Mouse (Mus musculus) forebrain, embryonic 12.5 days (tissue): ENCODE measurements around the gene Fmnl1. TPM values are rescaled to one million over a fixed set of nuclear protein-coding genes. Genes with fewer than 3 reads are reported as not detected.
A peak's percentile ranks its signal among the peaks of the same experiment; 100 is the strongest.

Experiments used
- ATAC-seq: fragments of 200-750 bp; cut with Nextera tagmentation; 2 replicates; pipeline ENCODE4 v1.8.0; 2017; ENCODE audit warnings: moderate TSS enrichment; ENCODE audit not compliant: low FRiP score
- H3K27ac ChIP-seq: fragments of 300-500 bp; sonication (generic); 2 replicates; pipeline ENCODE4 v1.5.1; 2016; ENCODE audit warnings: mild to moderate bottlenecking
- H3K27me3 ChIP-seq: fragments of 300-500 bp; sonication (generic); 2 replicates; pipeline ENCODE4 v1.6.1; 2016; ENCODE audit warnings: mild to moderate bottlenecking
- H3K36me3 ChIP-seq: fragments of 300-500 bp; sonication (generic); replicated peaks from 2 replicates; pipeline ENCODE4 v1.6.1; 2016; ENCODE audit warnings: mild to moderate bottlenecking
- H3K4me1 ChIP-seq: fragments of 300-500 bp; sonication (generic); 2 replicates; pipeline ENCODE4 v1.6.1; 2016
- H3K4me2 ChIP-seq: fragments of 300-500 bp; sonication (generic); 2 replicates; pipeline ENCODE4 v1.6.1; 2016; ENCODE audit warnings: mild to moderate bottlenecking, moderate library complexity
- H3K4me3 ChIP-seq: fragments of 300-500 bp; sonication (generic); replicated peaks from 2 replicates; pipeline ENCODE4 v1.5.1; 2016; ENCODE audit warnings: mild to moderate bottlenecking
- H3K9ac ChIP-seq: fragments of 300-500 bp; sonication (generic); 2 replicates; pipeline ENCODE4 v1.6.1; 2016; ENCODE audit warnings: mild to moderate bottlenecking
- H3K9me3 ChIP-seq: fragments of 300-500 bp; sonication (generic); 2 replicates; pipeline ENCODE4 v1.6.1; 2016
- WGBS: fragments of 180-500 bp; shearing (Covaris S2); methylation state at CpG from one replicate; pipeline ENCODE4 v1.1.7; 2016; 5-methylcytosine and 5-hydroxymethylcytosine counted together
- polyA plus RNA-seq: library from polyadenylated mRNA; unstranded; fragments of >200 nt; fragmentation: Nextera tagmentation; extraction: Ambion mirVana; gene quantifications from 2 replicates; pipeline ENCODE4 v1.2.1, GENCODE M21; 2016

Fmnl1 gene
- polyA plus RNA-seq, 1 experiment from 2014 or later, result 1.1 TPM

- peak; percentile 80 for ATAC-seq
- Histone ChIP-seq H3K27ac (peak overlapping the region; percentile 72), H3K9me3 (no peaks in the 10 kb centered on the region), H3K36me3 (peaks cover 11% of the 10 kb centered on the region), H3K4me3 (0 out of 2 replicates have a peak overlapping the region, but pooled peaks have one; percentile 9), H3K9ac (peak overlapping the region; percentile 30; the same call in 1 of the 2 replicates), H3K4me2 (peak overlapping the region; percentile 39), H3K27me3 (no peaks in the 10 kb centered on the region), H3K4me1 (peaks cover 31% of the 10 kb centered on the region)
- WGBS, result 35% methylated on average over 8 of the region's 8 CpGs
Measured at GRCm38 (mm10) chr11:103142441-103143182, 28.3 kb upstream of the Fmnl1 start.

- H3K27me3 ChIP-seq, result no peaks in the 10 kb centered on the region
- 47% methylated on average over 12 of the region's 12 CpGs for WGBS
- H3K4me2 ChIP-seq, result no peak overlapping the region
- peaks cover 2% of the 10 kb centered on the region; the same call in 1 of the 2 replicates for H3K36me3 ChIP-seq
- no peak overlapping the region for H3K4me3 ChIP-seq
- no peak overlapping the region for H3K27ac ChIP-seq
- H3K9me3 ChIP-seq, result no peaks in the 10 kb centered on the region
- H3K4me1 ChIP-seq, result peaks cover 31% of the 10 kb centered on the region
- no peak for ATAC-seq
- H3K9ac ChIP-seq, result no peak overlapping the region
Measured at GRCm38 (mm10) chr11:103144309-103145285, 26.3 kb upstream of the Fmnl1 start.

- no peaks in the 10 kb centered on the region for H3K9me3 ChIP-seq
- H3K4me3 ChIP-seq, result no peak overlapping the region
- H3K4me2 ChIP-seq, result no peak overlapping the region
- 89% methylated on average over 4 of the region's 4 CpGs for WGBS
- no peaks in the 10 kb centered on the region for H3K27me3 ChIP-seq
- H3K9ac ChIP-seq, result no peak overlapping the region
- ATAC-seq, result no peak
- no peaks in the 10 kb centered on the region for H3K36me3 ChIP-seq
- H3K27ac ChIP-seq, result no peak overlapping the region
- peaks cover 25% of the 10 kb centered on the region for H3K4me1 ChIP-seq
Measured at GRCm38 (mm10) chr11:103146386-103146785, 24.5 kb upstream of the Fmnl1 start.

GRCm38 (mm10) chr11:103147766-103148165, 23.1 kb upstream of the Fmnl1 start:
- no peaks in the 10 kb centered on the region for H3K27me3 ChIP-seq
- no peaks in the 10 kb centered on the region for H3K9me3 ChIP-seq
- no peak overlapping the region for H3K4me3 ChIP-seq
- H3K36me3 ChIP-seq, result no peaks in the 10 kb centered on the region
- no peak overlapping the region for H3K4me2 ChIP-seq
- 70% methylated on average over 4 of the region's 4 CpGs for WGBS
- H3K4me1 ChIP-seq, result peaks cover 12% of the 10 kb centered on the region
- no peak for ATAC-seq
- H3K9ac ChIP-seq, result no peak overlapping the region
- H3K27ac ChIP-seq, result no peak overlapping the region

GRCm38 (mm10) chr11:103149771-103150170, 21.1 kb upstream of the Fmnl1 start:
- WGBS, result 92% methylated on average over 4 of the region's 4 CpGs
- H3K4me2 ChIP-seq, result no peak overlapping the region
- H3K36me3 ChIP-seq, result no peaks in the 10 kb centered on the region
- no peaks in the 10 kb centered on the region for H3K27me3 ChIP-seq
- no peak for ATAC-seq
- no peak overlapping the region for H3K27ac ChIP-seq
- H3K4me1 ChIP-seq, result peaks cover 3% of the 10 kb centered on the region; the same call in 1 of the 2 replicates
- H3K9ac ChIP-seq, result no peak overlapping the region
- H3K9me3 ChIP-seq, result no peaks in the 10 kb centered on the region
- H3K4me3 ChIP-seq, result no peak overlapping the region

GRCm38 (mm10) chr11:103158621-103159478, 12.1 kb upstream of the Fmnl1 start:
- H3K9ac ChIP-seq, result 0 out of 2 replicates have a peak overlapping the region, but pooled peaks have one; percentile 25
- ATAC-seq, result peak; percentile 87
- H3K4me2 ChIP-seq, result peak overlapping the region; percentile 48
- peaks cover 8% of the 10 kb centered on the region for H3K4me1 ChIP-seq
- H3K4me3 ChIP-seq, result peak overlapping the region; percentile 20
- H3K9me3 ChIP-seq, result no peaks in the 10 kb centered on the region
- H3K27ac ChIP-seq, result no peak overlapping the region
- WGBS, result under 1% methylated on average over 25 of the region's 25 CpGs
- no peaks in the 10 kb centered on the region for H3K27me3 ChIP-seq
- H3K36me3 ChIP-seq, result no peaks in the 10 kb centered on the region

GRCm38 (mm10) chr11:103160738-103161137, 10.2 kb upstream of the Fmnl1 start:
- Histone ChIP-seq H3K4me1 (peaks cover 8% of the 10 kb centered on the region), H3K27ac (no peak overlapping the region), H3K4me2 (no peak overlapping the region), H3K4me3 (no peak overlapping the region), H3K9me3 (no peaks in the 10 kb centered on the region), H3K36me3 (no peaks in the 10 kb centered on the region), H3K9ac (no peak overlapping the region), H3K27me3 (no peaks in the 10 kb centered on the region)
- no peak for ATAC-seq
- WGBS, result 91% methylated on average over 11 of the region's 11 CpGs

- no peak for ATAC-seq
- WGBS, result 66% methylated on average over 6 of the region's 7 CpGs
- Histone ChIP-seq H3K9ac (no peak overlapping the region), H3K27me3 (no peaks in the 10 kb centered on the region), H3K4me2 (no peak overlapping the region), H3K4me1 (peaks cover 8% of the 10 kb centered on the region), H3K9me3 (no peaks in the 10 kb centered on the region), H3K36me3 (no peaks in the 10 kb centered on the region), H3K4me3 (no peak overlapping the region), H3K27ac (no peak overlapping the region)
Measured at GRCm38 (mm10) chr11:103161449-103161848, 9.5 kb upstream of the Fmnl1 start.

GRCm38 (mm10) chr11:103162132-103162531, 8.8 kb upstream of the Fmnl1 start:
- H3K9ac ChIP-seq, result no peak overlapping the region
- H3K27me3 ChIP-seq, result no peaks in the 10 kb centered on the region
- no peaks in the 10 kb centered on the region for H3K9me3 ChIP-seq
- ATAC-seq, result no peak
- H3K4me1 ChIP-seq, result peaks cover 8% of the 10 kb centered on the region
- H3K4me2 ChIP-seq, result no peak overlapping the region
- no peaks in the 10 kb centered on the region for H3K36me3 ChIP-seq
- H3K4me3 ChIP-seq, result no peak overlapping the region
- WGBS, result 92% methylated on average over 5 of the region's 5 CpGs
- no peak overlapping the region for H3K27ac ChIP-seq

GRCm38 (mm10) chr11:103164391-103164790, 6.5 kb upstream of the Fmnl1 start:
- Histone ChIP-seq H3K4me1 (no peaks in the 10 kb centered on the region; the same call in 1 of the 2 replicates), H3K4me2 (no peak overlapping the region), H3K9me3 (no peaks in the 10 kb centered on the region), H3K27ac (no peak overlapping the region), H3K4me3 (no peak overlapping the region), H3K9ac (no peak overlapping the region), H3K27me3 (peaks cover 22% of the 10 kb centered on the region), H3K36me3 (no peaks in the 10 kb centered on the region)
- ATAC-seq, result no peak
- WGBS, result 41% methylated on average over 10 of the region's 10 CpGs

GRCm38 (mm10) chr11:103168690-103169390, 2.1 kb upstream of the Fmnl1 start:
- whole genome bisulfite sequencing, result 28% methylated on average over 9 of the region's 9 CpGs
- peaks cover 67% of the 10 kb centered on the region for H3K27me3 ChIP-seq

More at GRCm38 (mm10) chr11:103168690-103169390, 2.1 kb upstream of the Fmnl1 start:
- Histone ChIP-seq H3K9ac (no peak overlapping the region), H3K4me1 (peaks cover 11% of the 10 kb centered on the region), H3K9me3 (no peaks in the 10 kb centered on the region), H3K4me2 (no peak overlapping the region), H3K4me3 (no peak overlapping the region), H3K36me3 (no peaks in the 10 kb centered on the region), H3K27ac (no peak overlapping the region)
- ATAC-seq, result no peak
